Mouse (Mus musculus): ENCODE data around the gene Trip6. TPM values are rescaled to one million over a fixed set of nuclear protein-coding genes. Genes with fewer than 3 reads are reported as not detected.
A peak's percentile ranks its signal among the peaks of the same experiment; 100 is the strongest.

Trip6 gene
- polyA plus RNA-seq, 1 experiment from 2014 or later: 57.2 TPM

- Histone ChIP-seq H3K27me3 (ENCODE audit: control insufficient read depth, insufficient read depth, low read length) (no peaks in the 10 kb centered on the region), H3K9me3 (ENCODE audit: control insufficient read depth, low read length) (no peaks in the 10 kb centered on the region), H3K27ac (replicated peaks; ENCODE audit: low read depth, low read length) (no peak within 1 kb of the TSS), H3K9ac (ENCODE audit: low read length) (peak within 1 kb of the TSS; percentile 70), H3K4me3 (ENCODE audit: low read depth, low read length) (peak within 1 kb of the TSS; percentile 61), H3K4me1 (ENCODE audit: control insufficient read depth, insufficient read depth, low read length) (peaks cover 6% of the 10 kb centered on the region), H3K36me3 (ENCODE audit: control insufficient read depth, insufficient read depth, low read length) (no peaks in the 10 kb centered on the region), H3K4me2 (ENCODE audit: low read depth, severe bottlenecking) (peak within 1 kb of the TSS; percentile 66)
- WGBS: 1% methylated on average over 44 of the region's 44 CpGs
- ATAC-seq (ENCODE audit: insufficient number of reproducible peaks, low FRiP score, low TSS enrichment, low read depth): peak; percentile 90
- DNase-seq (ENCODE audit: low spot score): peak; percentile 95
Measured at GRCm38 (mm10) chr5:137333512-137334174, 19.4 kb upstream of the Trip6 start, which contains the start of gene Slc12a9. Gene Slc12a9, minus strand, starts transcription at chr5:137333597.

GRCm38 (mm10) chr5:137332857-137333511 is 18.8 kb upstream of the Trip6 start:
- no peak overlapping the region for H3K27ac ChIP-seq (replicated peaks; ENCODE audit: low read depth, low read length)
- ATAC-seq (ENCODE audit: insufficient number of reproducible peaks, low FRiP score, low TSS enrichment, low read depth): peak; percentile 33; the same call in 1 of the 2 replicates

GRCm38 (mm10) chr5:137330910-137331309 is 16.7 kb upstream of the Trip6 start:
- H3K27me3 ChIP-seq (ENCODE audit: control insufficient read depth, insufficient read depth, low read length): no peaks in the 10 kb centered on the region
- H3K9me3 ChIP-seq (ENCODE audit: control insufficient read depth, low read length): no peaks in the 10 kb centered on the region
- 0 out of 2 replicates have a peak, but pooled peaks cover 2% of the 10 kb centered on the region for H3K36me3 ChIP-seq (ENCODE audit: control insufficient read depth, insufficient read depth, low read length)
- no peak for ATAC-seq (ENCODE audit: insufficient number of reproducible peaks, low FRiP score, low TSS enrichment, low read depth)
- no peak overlapping the region for H3K4me2 ChIP-seq (ENCODE audit: low read depth, severe bottlenecking)
- WGBS: 89% methylated on average over 7 of the region's 7 CpGs
- DNase-seq (ENCODE audit: low spot score): no peak
- peaks cover 3% of the 10 kb centered on the region for H3K4me1 ChIP-seq (ENCODE audit: control insufficient read depth, insufficient read depth, low read length)
- no peak overlapping the region for H3K4me3 ChIP-seq (ENCODE audit: low read depth, low read length)
- no peak overlapping the region for H3K27ac ChIP-seq (replicated peaks; ENCODE audit: low read depth, low read length)
- no peak overlapping the region for H3K9ac ChIP-seq (ENCODE audit: low read length)

More at GRCm38 (mm10) chr5:137332857-137333511, 18.8 kb upstream of the Trip6 start:
- H3K4me1 ChIP-seq (ENCODE audit: control insufficient read depth, insufficient read depth, low read length): peaks cover 3% of the 10 kb centered on the region
- peak overlapping the region; percentile 66 for H3K4me2 ChIP-seq (ENCODE audit: low read depth, severe bottlenecking)
- peak overlapping the region; percentile 61 for H3K4me3 ChIP-seq (ENCODE audit: low read depth, low read length)
- 15% methylated on average over 15 of the region's 15 CpGs for WGBS
- no peaks in the 10 kb centered on the region for H3K36me3 ChIP-seq (ENCODE audit: control insufficient read depth, insufficient read depth, low read length)
- peak overlapping the region; percentile 70 for H3K9ac ChIP-seq (ENCODE audit: low read length)
- no peaks in the 10 kb centered on the region for H3K27me3 ChIP-seq (ENCODE audit: control insufficient read depth, insufficient read depth, low read length)
- DNase-seq (ENCODE audit: low spot score): no peak
- no peaks in the 10 kb centered on the region for H3K9me3 ChIP-seq (ENCODE audit: control insufficient read depth, low read length)

GRCm38 (mm10) chr5:137320996-137321395 is 6.8 kb upstream of the Trip6 start:
- ATAC-seq (ENCODE audit: insufficient number of reproducible peaks, low FRiP score, low TSS enrichment, low read depth): no peak
- no peak overlapping the region for H3K4me2 ChIP-seq (ENCODE audit: low read depth, severe bottlenecking)
- H3K4me1 ChIP-seq (ENCODE audit: control insufficient read depth, insufficient read depth, low read length): no peaks in the 10 kb centered on the region
- no peak for DNase-seq (ENCODE audit: low spot score)
- H3K27ac ChIP-seq (replicated peaks; ENCODE audit: low read depth, low read length): no peak overlapping the region
- peaks cover 3% of the 10 kb centered on the region; the same call in 1 of the 2 replicates for H3K36me3 ChIP-seq (ENCODE audit: control insufficient read depth, insufficient read depth, low read length)
- no peaks in the 10 kb centered on the region for H3K9me3 ChIP-seq (ENCODE audit: control insufficient read depth, low read length)
- no peak overlapping the region for H3K9ac ChIP-seq (ENCODE audit: low read length)
- no peak overlapping the region for H3K4me3 ChIP-seq (ENCODE audit: low read depth, low read length)
- 96% methylated on average over 3 of the region's 3 CpGs for WGBS
- H3K27me3 ChIP-seq (ENCODE audit: control insufficient read depth, insufficient read depth, low read length): no peaks in the 10 kb centered on the region

GRCm38 (mm10) chr5:137318570-137318969 is 4.4 kb upstream of the Trip6 start:
- H3K36me3 ChIP-seq (ENCODE audit: control insufficient read depth, insufficient read depth, low read length): no peaks in the 10 kb centered on the region; the same call in 1 of the 2 replicates
- no peak for ATAC-seq (ENCODE audit: insufficient number of reproducible peaks, low FRiP score, low TSS enrichment, low read depth)
- 92% methylated on average over 1 of the region's 1 CpGs for WGBS
- peaks cover 13% of the 10 kb centered on the region for H3K4me1 ChIP-seq (ENCODE audit: control insufficient read depth, insufficient read depth, low read length)
- H3K9ac ChIP-seq (ENCODE audit: low read length): no peak overlapping the region
- no peaks in the 10 kb centered on the region for H3K27me3 ChIP-seq (ENCODE audit: control insufficient read depth, insufficient read depth, low read length)
- H3K4me3 ChIP-seq (ENCODE audit: low read depth, low read length): no peak overlapping the region
- no peak overlapping the region for H3K4me2 ChIP-seq (ENCODE audit: low read depth, severe bottlenecking)
- no peaks in the 10 kb centered on the region for H3K9me3 ChIP-seq (ENCODE audit: control insufficient read depth, low read length)
- no peak overlapping the region for H3K27ac ChIP-seq (replicated peaks; ENCODE audit: low read depth, low read length)
- no peak for DNase-seq (ENCODE audit: low spot score)

GRCm38 (mm10) chr5:137317361-137317760 is 3.2 kb upstream of the Trip6 start:
- H3K27me3 ChIP-seq (ENCODE audit: control insufficient read depth, insufficient read depth, low read length): no peaks in the 10 kb centered on the region
- ATAC-seq (ENCODE audit: insufficient number of reproducible peaks, low FRiP score, low TSS enrichment, low read depth) (no peak), DNase-seq (ENCODE audit: low spot score) (no peak)
- no peak overlapping the region for H3K4me3 ChIP-seq (ENCODE audit: low read depth, low read length)
- no peak overlapping the region for H3K4me2 ChIP-seq (ENCODE audit: low read depth, severe bottlenecking)
- no peaks in the 10 kb centered on the region; the same call in 1 of the 2 replicates for H3K36me3 ChIP-seq (ENCODE audit: control insufficient read depth, insufficient read depth, low read length)
- no peak overlapping the region for H3K27ac ChIP-seq (replicated peaks; ENCODE audit: low read depth, low read length)
- 85% methylated on average over 8 of the region's 8 CpGs for WGBS
- peaks cover 24% of the 10 kb centered on the region for H3K4me1 ChIP-seq (ENCODE audit: control insufficient read depth, insufficient read depth, low read length)
- H3K9me3 ChIP-seq (ENCODE audit: control insufficient read depth, low read length): no peaks in the 10 kb centered on the region
- no peak overlapping the region for H3K9ac ChIP-seq (ENCODE audit: low read length)

GRCm38 (mm10) chr5:137315084-137315903 is 1.1 kb upstream of the Trip6 start:
- Histone ChIP-seq H3K4me3 (ENCODE audit: low read depth, low read length) (peak overlapping the region; percentile 71; the same call in 1 of the 2 replicates), H3K9me3 (ENCODE audit: control insufficient read depth, low read length) (no peaks in the 10 kb centered on the region), H3K9ac (ENCODE audit: low read length) (peak overlapping the region; percentile 0; the same call in 1 of the 2 replicates), H3K4me2 (ENCODE audit: low read depth, severe bottlenecking) (peak overlapping the region; percentile 92), H3K36me3 (ENCODE audit: control insufficient read depth, insufficient read depth, low read length) (peaks cover 4% of the 10 kb centered on the region; the same call in 1 of the 2 replicates), H3K4me1 (ENCODE audit: control insufficient read depth, insufficient read depth, low read length) (peaks cover 27% of the 10 kb centered on the region), H3K27ac (replicated peaks; ENCODE audit: low read depth, low read length) (peak overlapping the region; percentile 90), H3K27me3 (ENCODE audit: control insufficient read depth, insufficient read depth, low read length) (no peaks in the 10 kb centered on the region)
- no peak for ATAC-seq (ENCODE audit: insufficient number of reproducible peaks, low FRiP score, low TSS enrichment, low read depth)
- WGBS: 40% methylated on average over 30 of the region's 30 CpGs
- DNase-seq (ENCODE audit: low spot score): peak; percentile 58

Measured in limb, embryonic 11.5 days (tissue).